Mouse (Mus musculus) limb, embryonic 10.5 days (tissue): ENCODE measurements at regions not wholly inside any gene's neighbourhood (a gene's known extent, or its start where the extent isn't known, plus 50 kb on each side); places are given as distances from the start of the nearest gene placed in this dataset.
A peak's percentile ranks its signal among the peaks of the same experiment; 100 is the strongest.
"Not testable (repeated sequence)": the region's sequence is repeated elsewhere in the genome, so short reads cannot be mapped to it uniquely, and the experiment has no call there.

Experiments used
- DNase-seq: peaks from one replicate; pipeline ENCODE4 v3.0.0-alpha.2; 2017; ENCODE audit warnings: low spot score
- H3K27ac ChIP-seq: fragments of 300-500 bp; sonication (generic); 2 replicates; pipeline ENCODE4 v1.5.1; 2016; ENCODE audit warnings: mild to moderate bottlenecking
- H3K27me3 ChIP-seq: fragments of 300-500 bp; sonication (generic); 2 replicates; pipeline ENCODE4 v1.6.1; 2016; ENCODE audit warnings: low read depth, mild to moderate bottlenecking; ENCODE audit not compliant: poor library complexity, severe bottlenecking
- H3K36me3 ChIP-seq: fragments of 300-500 bp; sonication (generic); 2 replicates; pipeline ENCODE4 v1.6.1; 2016; ENCODE audit warnings: mild to moderate bottlenecking, moderate library complexity
- H3K4me1 ChIP-seq: fragments of 300-500 bp; sonication (generic); 2 replicates; pipeline ENCODE4 v1.6.1; 2016
- H3K4me3 ChIP-seq: fragments of 300-500 bp; sonication (generic); 2 replicates; pipeline ENCODE4 v1.5.1; 2016; ENCODE audit warnings: mild to moderate bottlenecking, moderate library complexity
- H3K9me3 ChIP-seq: fragments of 300-500 bp; sonication (generic); replicated peaks from 2 replicates; pipeline ENCODE4 v1.6.1; 2016; ENCODE audit warnings: mild to moderate bottlenecking
- WGBS: fragments of 180-500 bp; shearing (Covaris S2); methylation state at CpG from one replicate; pipeline ENCODE4 v1.1.7; 2016; 5-methylcytosine and 5-hydroxymethylcytosine counted together

DNA sequence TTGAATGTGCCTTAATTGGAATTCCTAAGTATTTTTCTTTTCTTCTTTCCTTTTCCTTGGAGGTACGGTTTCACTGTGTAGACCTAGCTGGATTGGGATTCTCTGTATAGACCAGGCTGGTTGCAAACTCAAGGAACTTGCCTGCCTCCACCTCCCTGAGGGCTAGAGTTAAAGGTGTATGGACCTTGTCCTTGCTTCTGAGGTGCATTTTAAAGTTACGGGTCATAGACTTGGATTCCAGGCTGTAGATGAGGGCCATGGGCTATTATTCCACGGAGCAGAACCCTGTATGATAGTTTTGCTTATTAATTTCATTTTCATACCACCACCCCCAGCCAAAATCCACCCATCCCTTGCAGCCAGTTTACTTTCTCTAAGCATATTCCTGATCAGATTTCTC, 50.7 kb upstream of the Wdr26 start:
- H3K27me3 ChIP-seq, result peaks cover 14% of the 10 kb centered on the region
- H3K4me1 ChIP-seq, result peaks cover 32% of the 10 kb centered on the region
- H3K27ac ChIP-seq, result peak overlapping the region; percentile 73; the same call in 1 of the 2 replicates
- no peak for DNase-seq
- no peaks in the 10 kb centered on the region for H3K9me3 ChIP-seq
- no peak overlapping the region for H3K4me3 ChIP-seq
- H3K36me3 ChIP-seq, result no peaks in the 10 kb centered on the region
- 87% methylated on average over 3 of the region's 3 CpGs for WGBS

DNA sequence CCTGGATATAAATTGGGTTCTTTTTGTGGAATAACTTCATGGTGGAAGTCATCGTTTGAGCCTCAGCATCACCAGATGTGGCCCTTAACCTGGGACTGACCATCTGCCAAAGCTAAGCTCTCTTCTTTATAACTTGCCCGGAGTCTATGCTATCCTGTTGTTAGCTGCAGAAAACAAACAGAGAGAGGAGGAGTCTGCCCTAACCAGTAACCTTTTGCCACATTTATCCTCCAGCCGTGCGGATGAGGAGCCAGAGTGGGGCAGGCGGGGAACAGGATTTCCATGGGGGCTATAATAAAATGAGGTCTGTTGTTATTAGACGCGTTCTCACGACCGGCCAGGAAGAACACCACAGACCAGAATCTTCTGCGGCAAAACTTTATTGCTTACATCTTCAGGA, 51.4 kb upstream of the Wdr26 start:
- 95% methylated on average over 10 of the region's 10 CpGs for WGBS
- Histone ChIP-seq H3K36me3 (no peaks in the 10 kb centered on the region), H3K9me3 (no peaks in the 10 kb centered on the region), H3K27me3 (peaks cover 7% of the 10 kb centered on the region), H3K4me1 (peaks cover 30% of the 10 kb centered on the region), H3K27ac (no peak overlapping the region), H3K4me3 (no peak overlapping the region)
- DNase-seq, result no peak

DNA sequence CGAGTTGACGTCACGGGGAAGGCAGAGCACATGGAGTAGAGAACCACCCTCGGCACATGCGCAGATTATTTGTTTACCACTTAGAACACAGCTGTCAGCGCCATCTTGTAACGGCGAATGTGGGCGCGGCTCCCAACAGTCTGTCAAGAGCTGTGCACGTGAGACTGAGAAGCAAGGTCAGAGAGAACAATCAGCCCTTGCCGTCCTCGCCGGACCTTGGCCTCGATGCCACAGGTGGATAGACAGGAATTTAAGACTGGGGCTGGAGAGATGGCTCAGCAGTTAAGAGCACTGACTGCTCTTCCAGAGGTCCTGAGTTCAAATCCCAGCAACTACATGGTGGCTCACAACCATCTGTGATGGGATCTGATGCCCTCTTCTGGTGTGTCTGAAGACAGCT, 58.7 kb upstream of the Wdr26 start:
- not testable (repeated sequence) for H3K9me3 ChIP-seq, H3K27me3 ChIP-seq, H3K27ac ChIP-seq, H3K4me3 ChIP-seq, DNase-seq, H3K36me3 ChIP-seq
- WGBS, result 96% methylated on average over 12 of the region's 15 CpGs
- peaks cover 17% of the 10 kb centered on the region for H3K4me1 ChIP-seq

DNA sequence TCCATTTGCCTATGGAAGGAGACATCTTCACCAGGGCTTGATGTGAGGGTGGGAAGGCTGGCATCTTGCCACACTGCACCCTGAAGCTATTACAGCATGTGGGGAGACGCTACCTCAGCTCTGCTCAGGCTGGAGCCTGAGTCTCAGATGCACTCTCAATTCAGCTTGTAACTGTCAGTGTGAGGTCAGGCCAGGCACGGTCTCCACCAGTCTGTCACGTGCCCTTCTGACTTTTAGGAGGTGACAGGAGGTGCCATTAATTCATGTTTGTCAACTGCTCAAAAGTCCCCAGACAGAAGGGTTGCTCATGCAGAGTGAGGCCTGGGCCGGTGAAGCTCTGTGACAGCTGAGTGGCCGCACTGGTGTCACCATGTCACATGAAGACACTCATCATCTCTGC, 59.4 kb upstream of the Wdr26 start:
- 87% methylated on average over 5 of the region's 5 CpGs for WGBS

DNA sequence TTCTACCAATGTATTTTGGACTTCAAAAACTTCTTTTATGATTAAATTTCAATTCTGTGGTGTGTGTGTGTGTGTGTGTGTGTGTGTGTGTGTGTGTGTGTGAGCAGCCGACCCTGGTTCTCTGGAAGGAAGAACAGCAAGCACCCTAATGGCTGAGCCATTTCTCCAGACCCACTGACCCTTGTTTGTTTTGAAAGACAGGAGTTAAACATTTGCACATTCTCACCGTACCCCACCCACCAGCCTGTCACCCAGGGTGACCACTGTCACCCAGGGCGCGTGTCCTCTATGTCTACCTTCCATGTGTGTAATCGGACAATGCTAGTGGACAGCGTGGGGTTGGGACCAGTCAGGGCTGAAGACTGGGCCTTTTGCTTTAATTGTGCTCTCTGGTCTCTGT, 60.0 kb upstream of the Wdr26 start:
- Histone ChIP-seq H3K4me1 (peaks cover 17% of the 10 kb centered on the region), H3K27me3 (no peaks in the 10 kb centered on the region), H3K36me3 (no peaks in the 10 kb centered on the region), H3K4me3 (no peak overlapping the region), H3K27ac (no peak overlapping the region), H3K9me3 (no peaks in the 10 kb centered on the region)
- WGBS, result 88% methylated on average over 6 of the region's 6 CpGs
- DNase-seq, result no peak

More for the DNA sequence above, 59.4 kb upstream of the Wdr26 start:
- H3K36me3 ChIP-seq, result no peaks in the 10 kb centered on the region
- no peak overlapping the region for H3K27ac ChIP-seq
- DNase-seq, result no peak
- H3K4me3 ChIP-seq, result no peak overlapping the region
- H3K4me1 ChIP-seq, result peaks cover 17% of the 10 kb centered on the region
- H3K27me3 ChIP-seq, result no peaks in the 10 kb centered on the region
- H3K9me3 ChIP-seq, result no peaks in the 10 kb centered on the region

DNA sequence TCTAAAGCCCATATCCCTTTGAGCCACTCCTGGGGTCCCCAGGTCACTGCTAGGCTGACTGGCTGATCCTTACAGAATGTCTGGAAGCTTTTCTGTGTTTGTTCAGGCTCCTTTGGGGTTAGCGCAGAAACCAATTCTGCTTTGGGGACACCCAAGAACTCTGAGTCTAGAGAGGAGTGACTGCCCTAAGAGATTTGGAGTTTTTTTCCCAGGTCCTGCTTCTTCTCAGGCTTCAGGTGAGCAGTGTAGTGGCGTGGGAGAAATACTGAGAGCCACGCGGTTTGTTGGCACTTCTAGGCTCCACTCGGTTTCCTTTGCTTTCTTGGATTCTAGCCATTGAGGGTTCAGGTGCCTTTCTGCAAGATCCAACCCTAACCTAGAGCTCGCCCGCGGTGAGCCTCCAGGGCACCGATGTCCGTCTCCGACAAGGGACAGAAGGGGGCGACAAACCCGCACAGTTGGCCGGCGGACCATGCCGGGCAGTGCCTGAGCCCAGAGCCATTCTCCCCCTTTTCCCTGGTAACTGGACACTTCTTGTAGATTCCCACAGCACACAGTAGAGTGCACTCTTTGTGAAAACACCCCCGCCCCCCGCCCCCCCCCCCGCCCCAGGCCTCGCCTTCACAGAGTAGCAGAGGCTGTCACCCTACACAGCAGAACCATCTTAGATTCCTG, 61.0 kb upstream of the Wdr26 start:
- no peaks in the 10 kb centered on the region for H3K27me3 ChIP-seq
- DNase-seq, result peak; percentile 93
- H3K9me3 ChIP-seq, result no peaks in the 10 kb centered on the region
- H3K4me3 ChIP-seq, result no peak overlapping the region
- no peaks in the 10 kb centered on the region for H3K36me3 ChIP-seq
- 6% methylated on average over 20 of the region's 20 CpGs for WGBS
- H3K4me1 ChIP-seq, result peaks cover 17% of the 10 kb centered on the region
- H3K27ac ChIP-seq, result peak overlapping the region; percentile 53; the same call in 1 of the 2 replicates

DNA sequence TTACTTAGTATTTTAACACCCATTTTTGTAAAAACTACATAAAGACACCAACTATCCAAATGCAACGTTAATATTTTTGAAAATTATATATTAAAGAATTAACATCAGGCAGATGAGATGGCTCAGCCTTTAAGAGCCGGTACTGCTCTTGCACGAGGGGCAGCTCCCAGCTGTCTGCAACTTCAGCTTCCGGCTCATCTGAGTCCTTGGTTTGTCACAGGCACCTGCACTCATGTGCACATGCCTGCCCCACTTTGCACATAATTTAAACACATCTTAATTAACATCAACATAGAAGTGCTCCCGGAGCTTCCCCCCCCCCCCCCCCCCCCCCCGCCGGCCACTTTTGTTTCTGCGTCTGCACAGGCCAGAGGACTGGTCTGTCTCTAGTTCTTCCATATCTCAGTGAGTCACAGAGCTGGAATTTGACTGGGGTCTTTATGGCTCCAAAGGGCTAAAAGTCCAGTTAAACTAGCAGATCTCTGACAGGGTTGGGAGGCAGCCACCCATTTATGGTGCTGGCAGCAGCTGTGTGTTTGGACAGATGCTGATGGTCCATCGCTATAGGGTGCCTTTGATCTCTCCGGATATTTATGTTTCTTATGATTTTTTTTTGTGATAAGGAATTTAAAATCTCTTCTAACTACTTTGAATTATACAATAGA, 61.9 kb upstream of the Wdr26 start:
- Histone ChIP-seq H3K4me3 (no peak overlapping the region), H3K9me3 (no peaks in the 10 kb centered on the region), H3K4me1 (peaks cover 17% of the 10 kb centered on the region), H3K27me3 (no peaks in the 10 kb centered on the region), H3K36me3 (no peaks in the 10 kb centered on the region), H3K27ac (peak overlapping the region; percentile 53; the same call in 1 of the 2 replicates)
- 58% methylated on average over 7 of the region's 10 CpGs for WGBS
- DNase-seq, result no peak

DNA sequence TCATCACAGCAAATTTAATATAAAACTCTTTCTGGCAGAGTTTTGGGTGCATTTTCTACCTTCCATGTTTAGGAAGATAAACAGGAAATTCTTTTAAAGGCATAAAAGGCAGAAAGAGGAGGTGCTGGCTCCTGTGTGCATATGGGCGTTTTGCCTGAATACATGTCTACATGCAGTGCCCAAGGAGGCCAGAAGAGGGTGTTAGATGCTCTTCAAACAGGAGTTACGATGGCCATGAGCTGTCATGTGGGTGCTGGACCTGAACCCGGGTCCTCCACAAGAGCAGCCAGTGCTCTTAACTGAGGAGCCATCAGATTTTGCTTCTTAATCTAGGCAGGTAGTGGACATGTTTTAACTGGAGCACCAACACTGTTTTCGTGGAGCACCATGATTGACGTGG, 69.0 kb upstream of the Wdr26 start:
- DNase-seq, result no peak
- WGBS, result 88% methylated on average over 5 of the region's 5 CpGs
- Histone ChIP-seq H3K4me3 (no peak overlapping the region), H3K4me1 (peaks cover under 1% of the 10 kb centered on the region; the same call in 1 of the 2 replicates), H3K27me3 (no peaks in the 10 kb centered on the region), H3K27ac (no peak overlapping the region), H3K9me3 (no peaks in the 10 kb centered on the region), H3K36me3 (no peaks in the 10 kb centered on the region)

DNA sequence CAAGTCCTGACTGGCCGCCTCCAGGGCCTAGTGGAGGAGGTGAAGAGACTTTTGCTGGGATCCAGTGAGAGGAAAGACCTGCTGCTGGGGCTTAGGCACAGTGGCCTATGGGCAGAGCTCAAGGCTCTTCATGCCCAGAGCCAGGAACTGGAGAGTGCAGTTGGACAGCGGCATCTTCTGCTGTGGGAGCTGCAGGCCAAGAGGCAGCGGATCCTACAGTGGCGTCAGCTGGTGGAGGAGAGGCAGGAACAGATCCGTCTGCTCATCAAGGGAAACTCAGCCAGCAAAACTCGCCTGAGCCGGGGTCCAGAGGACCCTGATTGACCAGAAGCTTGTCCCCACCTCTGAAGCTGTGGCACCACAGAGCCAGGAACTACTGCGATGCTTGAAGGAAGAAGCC, 69.4 kb upstream of the Cnih3 start:
- not testable (repeated sequence) for H3K4me1 ChIP-seq, H3K36me3 ChIP-seq, H3K27me3 ChIP-seq, H3K4me3 ChIP-seq, H3K9me3 ChIP-seq, H3K27ac ChIP-seq, DNase-seq
- WGBS, result 86% methylated on average over 8 of the region's 8 CpGs

DNA sequence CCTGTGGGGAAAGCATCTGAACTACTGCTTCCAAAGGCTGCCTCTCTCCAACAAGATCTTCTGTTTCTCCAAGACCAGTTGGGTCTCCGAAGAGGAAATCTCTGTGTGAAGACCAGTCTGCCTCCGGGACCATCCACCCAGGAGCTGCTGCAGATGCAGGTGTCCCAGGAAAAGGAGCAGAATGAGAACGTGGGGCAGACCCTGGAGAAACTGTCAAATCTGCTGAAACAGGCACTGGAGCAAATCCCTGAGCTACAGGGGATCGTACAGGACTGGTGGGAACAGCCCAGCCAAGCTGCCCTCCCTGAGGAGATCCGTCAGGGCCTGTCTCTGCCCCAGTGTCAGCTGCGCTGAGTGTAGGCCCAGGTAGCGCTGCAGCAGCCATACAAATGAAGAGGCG, 68.9 kb upstream of the Cnih3 start:
- not testable (repeated sequence) for H3K36me3 ChIP-seq, H3K27me3 ChIP-seq, H3K4me1 ChIP-seq, H3K4me3 ChIP-seq, H3K9me3 ChIP-seq, H3K27ac ChIP-seq
- 88% methylated on average over 8 of the region's 8 CpGs for WGBS
- peak; percentile 16 for DNase-seq

DNA sequence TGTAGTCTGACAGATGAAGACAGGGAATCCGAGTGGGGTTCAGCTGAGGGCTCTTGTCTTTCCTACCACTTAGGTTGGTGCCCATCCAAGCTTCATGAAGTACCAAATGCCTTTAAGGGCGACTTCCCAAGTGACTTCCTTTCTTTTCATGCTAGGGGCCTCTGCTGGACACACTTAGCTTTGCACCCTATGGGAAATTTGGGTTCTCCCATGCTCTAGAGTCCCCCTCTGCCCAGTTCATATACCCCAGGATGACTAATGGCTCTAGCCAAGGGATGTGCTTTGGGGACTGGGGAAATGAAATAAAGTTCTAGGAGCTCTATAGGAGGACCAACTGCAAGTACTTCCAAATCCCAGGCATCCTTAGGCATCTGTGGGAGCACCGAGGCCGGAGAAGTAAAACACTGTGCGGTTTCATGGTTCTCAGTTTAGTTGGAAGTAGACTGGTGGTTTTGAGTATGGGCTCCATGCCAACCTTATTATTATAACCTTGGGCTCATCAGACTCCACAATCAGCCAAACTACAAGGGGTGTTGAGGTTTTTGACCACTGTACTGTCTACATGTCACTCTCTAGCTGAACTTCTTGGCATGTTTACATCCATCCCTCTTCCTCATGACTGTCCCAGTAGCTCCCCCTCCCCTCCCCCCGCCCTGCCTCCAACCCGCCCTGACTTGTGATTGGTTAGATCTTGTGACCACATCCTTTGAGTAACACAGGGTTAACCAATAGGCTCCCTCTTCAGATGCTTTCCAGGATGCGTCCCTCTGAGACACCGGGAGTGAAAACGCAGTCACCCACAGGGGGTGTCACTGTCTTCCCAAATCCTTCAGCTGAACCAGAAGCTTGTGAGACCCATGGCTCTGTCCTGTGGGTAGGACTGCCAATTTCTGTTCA, 67.9 kb upstream of the Cnih3 start:
- DNase-seq, result peak; percentile 24
- H3K4me3 ChIP-seq, result no peak overlapping the region
- H3K27me3 ChIP-seq, result no peaks in the 10 kb centered on the region
- H3K36me3 ChIP-seq, result no peaks in the 10 kb centered on the region
- no peak overlapping the region for H3K27ac ChIP-seq
- H3K4me1 ChIP-seq, result peaks cover 10% of the 10 kb centered on the region; the same call in 1 of the 2 replicates
- WGBS, result 71% methylated on average over 10 of the region's 10 CpGs
- no peaks in the 10 kb centered on the region for H3K9me3 ChIP-seq

DNA sequence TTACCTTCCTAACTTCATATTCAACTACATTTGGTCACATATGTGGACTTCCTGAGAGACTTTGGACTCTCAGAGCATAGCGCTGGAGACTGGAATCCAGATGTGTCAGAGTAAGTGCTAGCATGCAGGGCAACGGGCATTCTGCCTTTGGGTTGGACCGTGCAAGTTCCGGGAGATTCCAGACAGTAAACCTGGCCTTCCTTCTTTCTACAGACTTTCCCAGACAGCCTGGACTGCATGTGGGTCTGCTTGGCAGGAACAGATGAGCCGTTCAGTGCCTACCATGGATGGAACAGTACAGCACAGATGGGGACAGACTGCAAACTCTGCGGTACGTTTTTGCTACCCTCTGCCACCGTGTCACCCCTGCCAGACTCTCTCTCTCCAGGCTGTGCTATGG, 66.8 kb upstream of the Cnih3 start:
- H3K27ac ChIP-seq, result peak overlapping the region; percentile 30; the same call in 1 of the 2 replicates
- no peaks in the 10 kb centered on the region for H3K27me3 ChIP-seq
- H3K4me3 ChIP-seq, result no peak overlapping the region
- no peaks in the 10 kb centered on the region for H3K36me3 ChIP-seq
- peaks cover 10% of the 10 kb centered on the region; the same call in 1 of the 2 replicates for H3K4me1 ChIP-seq
- WGBS, result 89% methylated on average over 8 of the region's 8 CpGs
- no peaks in the 10 kb centered on the region for H3K9me3 ChIP-seq
- DNase-seq, result peak; percentile 24

DNA sequence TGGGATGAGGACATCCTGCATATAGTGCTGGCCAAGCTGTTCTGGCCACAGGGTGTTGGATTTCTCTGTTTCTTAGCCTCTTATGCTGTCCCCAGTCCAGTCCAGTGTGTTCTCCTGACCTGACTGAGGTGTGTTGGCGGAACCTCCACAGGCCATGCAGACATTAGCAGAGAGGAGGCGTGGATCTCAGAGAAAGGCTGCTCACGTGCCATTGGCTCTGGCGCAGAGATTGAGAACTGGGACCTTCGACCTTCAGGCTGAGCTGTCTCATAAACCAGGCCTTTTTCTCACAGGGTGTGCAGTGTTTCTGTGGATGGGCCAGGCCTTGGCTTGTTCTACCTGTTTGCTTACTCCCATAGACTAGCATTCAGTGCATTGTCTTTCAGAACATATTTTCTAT, 66.3 kb upstream of the Cnih3 start:
- DNase-seq, result peak; percentile 27
- Histone ChIP-seq H3K4me3 (no peak overlapping the region), H3K4me1 (peaks cover 10% of the 10 kb centered on the region; the same call in 1 of the 2 replicates), H3K9me3 (no peaks in the 10 kb centered on the region), H3K27ac (peak overlapping the region; percentile 30; the same call in 1 of the 2 replicates), H3K27me3 (no peaks in the 10 kb centered on the region), H3K36me3 (no peaks in the 10 kb centered on the region)
- 74% methylated on average over 5 of the region's 5 CpGs for WGBS
